Mouse (Mus musculus) heart, adult 11 months (tissue): Measurements from ENCODE around the gene Exoc3l.

Experiments
- DNase-seq: peaks from one replicate; pipeline ENCODE4 v3.0.0; 2022

The Exoc3l gene

GRCm38 (mm10) chr8:105295895-105296573 lies at the start of gene Exoc3l:
TSS of gene Exoc3l (minus strand) at chr8:105296101.
- peak; percentile 95 for DNase-seq

GRCm38 (mm10) chr8:105345061-105345975 lies 49.4 kb upstream of the Exoc3l start:
- peak; percentile 97 for DNase-seq

- DNase-seq, result no peak
These were observed 48.1 kb upstream of the Exoc3l start for GRCm38 (mm10) chr8:105343791-105344574.

GRCm38 (mm10) chr8:105342768-105343167 lies 46.9 kb upstream of the Exoc3l start:
- no peak for DNase-seq

GRCm38 (mm10) chr8:105341399-105341798 lies 45.5 kb upstream of the Exoc3l start:
- peak; percentile 94 for DNase-seq

GRCm38 (mm10) chr8:105339886-105340635 lies 44.2 kb upstream of the Exoc3l start:
- peak; percentile 97 for DNase-seq

GRCm38 (mm10) chr8:105338992-105339391 lies 43.1 kb upstream of the Exoc3l start:
- peak; percentile 87 for DNase-seq

GRCm38 (mm10) chr8:105336373-105337130 lies 40.7 kb upstream of the Exoc3l start:
- peak; percentile 92 for DNase-seq

- DNase-seq, result no peak
These were observed 36.6 kb upstream of the Exoc3l start for GRCm38 (mm10) chr8:105332523-105332922.

- peak; percentile 87 for DNase-seq
These were observed 36.0 kb upstream of the Exoc3l start for GRCm38 (mm10) chr8:105331931-105332330.

- peak; percentile 92 for DNase-seq
These were observed 35.6 kb upstream of the Exoc3l start for GRCm38 (mm10) chr8:105331469-105331868.

GRCm38 (mm10) chr8:105330325-105330724 lies 34.4 kb upstream of the Exoc3l start:
- no peak for DNase-seq

GRCm38 (mm10) chr8:105326968-105327367 lies 31.1 kb upstream of the Exoc3l start:
- peak; percentile 75 for DNase-seq

- peak; percentile 99 for DNase-seq
These were observed 30.3 kb upstream of the Exoc3l start, which contains the start of the genes Lrrc29 and Tmem208 for GRCm38 (mm10) chr8:105326141-105326672. TSS of gene Lrrc29 (minus strand) at chr8:105326278. TSS of gene Tmem208 (plus strand) at chr8:105326354.

GRCm38 (mm10) chr8:105325641-105326093 lies 29.8 kb upstream of the Exoc3l start:
- no peak for DNase-seq

GRCm38 (mm10) chr8:105323183-105323582 lies 27.3 kb upstream of the Exoc3l start:
- DNase-seq, result no peak

- no peak for DNase-seq
These were observed 22.8 kb upstream of the Exoc3l start for GRCm38 (mm10) chr8:105318662-105319190.

GRCm38 (mm10) chr8:105317941-105318340 lies 22.0 kb upstream of the Exoc3l start:
- peak; percentile 94 for DNase-seq

GRCm38 (mm10) chr8:105315073-105315769 lies 19.3 kb upstream of the Exoc3l start:
- no peak for DNase-seq
